Mouse (Mus musculus) bone marrow macrophage, adult 2 months (primary cell): ENCODE data around the gene Sestd1. TPM values are rescaled to one million over a fixed set of nuclear protein-coding genes. Genes with fewer than 3 reads are reported as not detected.

Source experiments
- H3K27ac ChIP-seq: 2 replicates; pipeline ENCODE4 v1.5.1; 2012; ENCODE audit warnings: low read depth, low read length; ENCODE audit not compliant: insufficient read depth
- H3K4me1 ChIP-seq: 2 replicates; pipeline ENCODE4 v1.6.1; 2012; ENCODE audit warnings: low read length; ENCODE audit not compliant: control insufficient read depth, insufficient read depth
- H3K4me3 ChIP-seq: 2 replicates; pipeline ENCODE4 v1.5.1; 2012; ENCODE audit warnings: mild to moderate bottlenecking, low read length, moderate library complexity; ENCODE audit not compliant: insufficient read depth
- CTCF ChIP-seq: IDR thresholded peaks from 2 replicates; pipeline ENCODE4 v1.5.1; 2012; ENCODE audit warnings: low read depth, mild to moderate bottlenecking, low read length, moderate library complexity
- POLR2A ChIP-seq: IDR thresholded peaks from 2 replicates; pipeline ENCODE4 v1.6.1; 2012; ENCODE audit warnings: mild to moderate bottlenecking, low read depth, low read length, borderline replicate concordance
- polyA plus RNA-seq: library from polyadenylated mRNA; stranded (reverse); fragments of >200 nt; gene quantifications from 2 replicates; pipeline ENCODE4 v1.2.4, GENCODE M21; 2012; ENCODE audit not compliant: missing spikeins, insufficient read depth, insufficient read length

Sestd1 gene
- polyA plus RNA-seq, 1 experiment: 42.1 TPM

GRCm38 (mm10) chr2:77171444-77172240 is 108.8 kb downstream of the Sestd1 start:
- Histone ChIP-seq H3K4me1 (peaks cover 2% of the 10 kb centered on the region; the same call in 1 of the 2 replicates), H3K4me3 (no peak overlapping the region), H3K27ac (no peak overlapping the region)
- TF ChIP-seq POLR2A (no peak), CTCF (no peak)

DNA sequence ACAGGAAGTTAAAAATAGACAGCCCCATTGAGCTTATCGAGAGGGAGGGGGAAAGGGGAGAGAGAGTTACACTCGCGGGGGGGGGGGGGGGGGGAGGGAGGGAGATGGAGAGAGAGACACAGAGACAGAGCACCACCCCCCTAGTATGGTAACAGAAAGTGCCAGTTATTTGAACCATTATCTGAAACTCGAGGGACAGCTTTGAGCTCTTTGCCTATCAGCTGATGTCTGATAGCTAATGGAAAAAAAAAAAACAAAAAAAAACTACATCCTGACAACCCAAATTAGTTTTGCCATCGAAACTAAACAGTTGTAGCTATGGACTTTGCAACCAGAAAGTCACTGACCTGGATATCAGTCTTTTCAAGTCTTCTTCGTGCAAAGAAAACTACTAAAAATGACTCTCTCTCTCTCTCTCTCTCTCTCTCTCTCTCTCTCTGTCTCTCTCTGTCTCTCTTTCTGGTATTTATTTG is 109.7 kb downstream of the Sestd1 start, which contains the start of gene Ccdc141:
Ccdc141 (minus strand) TSS at position 4 of the 473 bp plus-strand sequence.
- peak within 1 kb of the TSS; percentile 63 for H3K4me3 ChIP-seq
- no peak within 1 kb of the TSS for H3K27ac ChIP-seq
- H3K4me1 ChIP-seq: no peaks in the 10 kb centered on the region
- no peak for TF ChIP-seq POLR2A
- TF ChIP-seq CTCF: no peak

- Histone ChIP-seq H3K4me3 (peak overlapping the region; percentile 63), H3K27ac (no peak overlapping the region), H3K4me1 (no peaks in the 10 kb centered on the region)
- TF ChIP-seq POLR2A (no peak), CTCF (no peak)
These were observed 110.3 kb downstream of the Sestd1 start for GRCm38 (mm10) chr2:77169916-77170632.

GRCm38 (mm10) chr2:77169218-77169617 is 111.2 kb downstream of the Sestd1 start:
- TF ChIP-seq CTCF (no peak), POLR2A (no peak)
- Histone ChIP-seq H3K27ac (no peak overlapping the region), H3K4me3 (no peak overlapping the region), H3K4me1 (no peaks in the 10 kb centered on the region)

DNA sequence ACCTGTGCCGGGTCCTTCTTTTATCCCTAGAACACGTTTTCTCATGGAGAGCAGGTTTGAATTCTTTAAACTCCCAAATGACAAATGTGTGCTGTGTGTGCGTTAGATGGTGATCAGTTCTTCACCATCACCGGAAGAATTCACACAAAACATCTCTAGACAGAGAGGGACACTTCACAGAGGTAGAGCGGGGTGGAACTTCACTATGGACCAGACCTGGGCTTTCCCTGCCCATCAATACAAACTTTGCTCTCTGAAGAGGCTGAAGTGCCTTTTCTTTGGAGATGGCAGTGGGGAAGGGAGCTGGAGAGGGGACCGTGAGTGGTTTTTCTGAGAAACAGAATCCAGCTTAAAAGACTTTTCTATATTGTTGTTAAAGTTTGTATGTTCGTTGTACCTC is 111.6 kb downstream of the Sestd1 start:
- H3K4me3 ChIP-seq: no peak overlapping the region
- no peak overlapping the region for H3K27ac ChIP-seq
- no peak for TF ChIP-seq CTCF
- no peak for TF ChIP-seq POLR2A
- no peaks in the 10 kb centered on the region for H3K4me1 ChIP-seq

DNA sequence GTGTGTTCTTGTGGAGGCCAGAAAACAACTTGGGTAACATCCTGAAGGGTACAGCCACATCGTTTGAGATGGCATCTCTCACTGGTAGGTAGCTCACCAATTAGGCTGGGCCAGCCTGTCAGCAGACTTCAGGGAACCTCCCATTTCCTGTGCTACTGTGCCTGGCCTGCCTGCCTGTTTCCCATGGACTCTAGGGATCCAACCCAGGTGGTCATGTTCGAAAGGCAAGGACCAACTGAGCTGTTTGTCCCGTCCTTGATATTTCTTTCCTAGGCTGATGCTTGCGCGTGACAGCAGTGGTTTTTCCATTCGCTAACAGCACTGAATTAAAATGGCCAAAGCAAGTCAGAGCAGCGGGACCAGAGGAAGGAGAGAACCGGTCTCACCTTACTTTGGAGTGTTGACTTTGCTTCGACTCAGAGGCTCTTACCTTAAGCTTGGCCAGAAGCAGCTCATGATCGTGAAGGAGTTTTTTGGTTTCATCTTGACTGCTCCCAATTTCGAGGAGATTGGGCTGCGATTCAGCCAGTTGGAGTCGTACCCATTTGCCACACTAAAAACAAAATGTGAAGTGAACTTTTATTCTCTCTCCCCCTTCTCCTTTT is 112.2 kb downstream of the Sestd1 start:
- no peaks in the 10 kb centered on the region for H3K4me1 ChIP-seq
- no peak overlapping the region for H3K4me3 ChIP-seq
- no peak overlapping the region for H3K27ac ChIP-seq
- TF ChIP-seq CTCF (no peak), POLR2A (no peak)

GRCm38 (mm10) chr2:77166366-77166765 is 114.0 kb downstream of the Sestd1 start:
- Histone ChIP-seq H3K4me3 (no peak overlapping the region), H3K27ac (no peak overlapping the region), H3K4me1 (no peaks in the 10 kb centered on the region)
- no peak for TF ChIP-seq POLR2A
- TF ChIP-seq CTCF: no peak

- Histone ChIP-seq H3K27ac (no peak overlapping the region), H3K4me1 (no peaks in the 10 kb centered on the region), H3K4me3 (no peak overlapping the region)
- TF ChIP-seq POLR2A: no peak
- TF ChIP-seq CTCF: no peak
These were observed 115.7 kb downstream of the Sestd1 start for GRCm38 (mm10) chr2:77164662-77165061.

GRCm38 (mm10) chr2:77163381-77163780 is 117.0 kb downstream of the Sestd1 start:
- H3K4me3 ChIP-seq: no peak overlapping the region
- H3K27ac ChIP-seq: no peak overlapping the region
- no peak for TF ChIP-seq CTCF
- no peak for TF ChIP-seq POLR2A
- no peaks in the 10 kb centered on the region for H3K4me1 ChIP-seq
